Mouse (Mus musculus): ENCODE data around the gene Abr.

The Abr gene

DNA sequence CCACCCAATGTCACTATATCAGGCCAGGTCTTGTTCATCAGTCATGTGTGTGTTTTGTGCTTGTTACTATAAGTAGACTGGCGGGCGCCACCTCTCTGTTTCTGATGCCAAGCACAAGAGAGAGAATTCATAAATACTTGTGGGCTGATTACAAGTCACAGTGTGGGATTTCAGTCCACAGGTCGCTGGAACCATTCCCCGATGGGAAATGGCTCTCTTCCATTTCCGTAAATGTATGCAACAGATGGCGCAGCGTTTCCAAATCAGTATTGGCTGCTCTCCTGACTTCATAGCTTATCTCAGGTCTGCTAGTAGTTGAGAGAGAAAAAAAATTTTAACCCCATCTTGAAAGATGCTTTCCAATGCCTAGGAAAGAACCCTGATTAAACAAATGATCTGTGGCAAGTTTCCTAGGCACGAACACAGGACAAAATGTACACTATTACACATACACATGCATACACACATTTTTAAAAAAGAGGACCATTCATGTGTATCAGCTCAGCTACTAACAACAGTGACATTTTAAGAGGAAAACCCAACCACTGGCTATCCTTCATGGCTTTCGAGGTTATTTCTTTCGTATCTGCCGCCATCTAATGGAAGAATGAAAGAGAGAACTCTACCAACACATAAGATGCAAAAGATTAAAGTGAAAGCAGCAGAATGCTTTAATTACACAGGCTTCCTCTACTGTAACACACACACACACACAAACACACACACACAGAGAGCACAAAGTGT, 222.4 kb downstream of the Abr start:
- DNase-seq, result peak; percentile 79

DNA sequence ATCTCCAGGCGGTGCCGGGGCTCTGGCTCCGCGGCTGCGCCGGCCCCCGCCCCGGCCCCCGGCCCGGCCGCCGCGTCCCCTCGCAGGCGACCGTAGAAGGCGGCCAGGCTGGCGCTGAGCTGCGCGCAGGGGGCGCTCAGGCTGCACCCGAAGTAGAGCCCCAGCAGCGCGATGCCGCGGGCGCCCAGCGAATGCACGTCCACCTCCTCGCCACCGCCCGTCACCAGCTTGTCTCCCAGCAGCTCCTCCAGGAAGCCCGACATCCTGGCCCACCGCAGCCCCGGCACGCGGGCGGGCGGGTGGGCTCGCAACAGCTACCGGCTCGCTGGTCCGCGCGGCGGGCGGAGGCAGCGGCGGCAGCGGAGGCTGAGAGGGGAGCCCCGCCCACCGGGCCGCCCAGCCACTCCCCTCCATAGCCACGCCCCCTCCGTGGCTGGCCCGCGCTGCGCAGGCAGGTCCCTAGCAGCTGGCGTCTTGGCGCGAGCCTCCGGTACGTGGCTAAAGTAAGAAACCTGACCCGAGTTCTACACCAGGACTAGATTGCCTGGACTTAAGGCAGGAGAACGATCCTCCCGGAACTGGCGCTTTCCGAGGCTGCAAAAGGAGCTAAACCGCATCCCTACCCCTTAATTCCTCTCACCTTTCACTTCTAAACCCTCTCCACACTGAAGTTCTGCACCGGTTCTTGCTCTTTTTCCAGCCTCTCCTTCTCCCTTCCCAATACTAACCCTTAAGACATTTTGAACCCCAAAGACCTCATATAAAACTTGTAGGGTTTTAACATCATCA, 223.1 kb downstream of the Abr start, which contains the start of gene Nxn:
TSS of gene Nxn (minus strand) at position 343 of the 789 bp plus-strand sequence.
- DNase-seq, result peak; percentile 93

DNA sequence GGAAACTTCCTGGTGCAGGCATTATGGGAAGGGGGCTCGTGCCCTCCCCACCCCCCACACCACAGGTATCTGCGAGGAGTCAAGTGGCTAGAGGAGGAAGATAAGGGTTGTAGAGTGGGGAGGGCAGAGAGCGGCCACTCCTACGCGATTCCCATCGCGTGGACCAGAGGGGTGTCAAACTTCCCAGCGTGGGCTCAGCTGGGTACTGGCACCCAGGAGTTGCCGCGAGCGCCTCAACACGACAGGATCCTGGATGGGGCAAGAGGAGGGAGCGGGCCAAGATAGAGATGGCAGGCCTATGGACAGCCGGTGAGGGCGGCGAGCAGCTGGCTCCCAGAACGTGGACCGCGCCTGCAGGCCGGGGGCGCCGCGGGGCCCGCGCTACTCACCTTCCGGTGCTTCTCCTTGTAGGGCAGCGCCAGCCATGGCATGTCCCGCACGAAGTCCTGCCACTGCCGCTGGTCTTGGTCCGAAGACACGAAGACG, 223.8 kb downstream of the Abr start:
- peak; percentile 70 for DNase-seq

DNA sequence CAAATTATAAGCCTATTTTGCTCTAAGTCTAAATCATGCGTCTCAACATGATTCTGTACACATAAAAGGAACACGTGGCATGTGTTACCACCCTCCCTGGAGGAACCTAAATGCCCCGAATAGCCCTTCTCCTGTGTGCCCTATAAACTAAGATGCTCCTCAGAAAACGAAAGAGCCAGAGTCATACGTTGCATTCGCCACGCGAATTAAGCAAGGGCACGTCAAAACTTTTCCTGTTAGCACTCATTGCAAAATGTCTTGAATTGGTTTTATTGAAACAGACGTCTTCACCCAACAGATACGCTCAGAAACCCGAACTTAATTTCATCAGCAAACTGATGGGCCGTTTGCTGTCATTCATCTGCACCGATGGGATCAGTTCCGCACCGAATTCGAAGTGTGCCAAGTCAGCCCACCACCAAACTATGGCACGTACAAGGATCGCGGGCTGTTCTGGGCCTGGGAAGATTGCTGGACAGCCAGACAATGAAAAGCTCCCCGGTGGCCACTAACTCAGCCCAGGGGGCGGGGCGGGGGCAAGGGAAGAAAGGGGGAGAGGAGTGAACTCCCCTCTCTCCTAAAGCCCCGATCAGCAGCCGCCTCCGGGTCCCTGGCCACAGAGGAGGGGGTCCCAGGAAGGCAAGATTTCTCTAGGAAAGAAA, 224.3 kb downstream of the Abr start:
- DNase-seq, result no peak

DNA sequence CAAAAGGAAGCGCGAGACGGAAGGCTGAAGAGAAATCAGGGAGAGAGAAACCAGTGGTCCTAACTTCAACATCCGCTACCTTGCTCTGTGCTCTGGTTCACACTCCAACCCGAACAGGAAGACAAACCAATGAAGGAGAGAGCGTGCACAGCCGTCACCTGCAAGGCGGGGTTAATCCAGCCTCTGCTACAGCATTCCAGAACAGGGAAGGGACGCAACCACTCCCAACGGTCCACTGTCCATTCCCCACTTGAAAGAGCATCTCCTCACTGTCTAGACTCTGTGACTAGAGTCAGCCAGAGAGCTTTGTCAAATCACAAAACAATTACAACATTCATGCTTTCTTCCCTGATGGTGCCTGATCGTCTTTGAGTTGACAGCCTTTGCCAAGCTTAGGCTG, 229.1 kb downstream of the Abr start:
- DNase-seq, result no peak

DNA sequence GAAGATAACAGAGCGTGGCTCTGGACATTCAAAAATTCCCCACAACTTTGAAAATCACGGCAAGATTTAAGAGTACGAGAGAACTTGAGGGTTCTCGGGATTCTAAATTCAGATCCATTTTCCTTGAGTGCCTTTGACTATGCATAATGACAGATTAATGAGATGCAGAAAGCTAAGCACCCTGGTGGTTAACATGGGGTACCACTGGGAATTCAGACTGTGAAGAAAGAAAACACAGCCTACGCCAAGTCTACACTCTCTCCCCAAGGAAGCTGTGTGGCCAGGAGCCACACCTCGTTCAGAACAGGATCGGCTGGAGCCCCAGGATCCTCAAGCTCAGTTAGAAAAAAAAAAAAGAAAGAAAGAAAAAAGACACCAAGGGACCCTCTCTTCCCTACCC, 229.6 kb downstream of the Abr start:
- no peak for DNase-seq

DNA sequence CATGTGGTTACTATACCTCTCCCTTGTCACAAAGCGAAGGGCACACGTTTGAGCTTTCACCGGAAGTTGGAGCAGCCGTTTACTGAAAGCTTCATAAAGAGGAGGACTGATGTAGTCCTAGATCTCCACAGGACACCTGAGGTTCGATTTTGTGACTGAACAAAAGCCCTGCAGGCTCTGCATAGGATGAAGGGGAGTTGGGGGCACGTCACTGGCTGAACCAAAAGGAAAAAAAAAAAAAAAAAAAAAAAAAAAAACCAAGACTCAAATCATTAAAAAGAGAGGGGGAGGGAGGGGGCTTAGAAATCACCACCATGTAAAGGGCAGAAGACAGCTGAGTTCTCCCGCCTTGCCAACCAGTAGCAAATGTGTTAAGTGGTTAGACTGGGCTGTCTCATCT, 233.4 kb downstream of the Abr start:
- DNase-seq, result no peak

DNA sequence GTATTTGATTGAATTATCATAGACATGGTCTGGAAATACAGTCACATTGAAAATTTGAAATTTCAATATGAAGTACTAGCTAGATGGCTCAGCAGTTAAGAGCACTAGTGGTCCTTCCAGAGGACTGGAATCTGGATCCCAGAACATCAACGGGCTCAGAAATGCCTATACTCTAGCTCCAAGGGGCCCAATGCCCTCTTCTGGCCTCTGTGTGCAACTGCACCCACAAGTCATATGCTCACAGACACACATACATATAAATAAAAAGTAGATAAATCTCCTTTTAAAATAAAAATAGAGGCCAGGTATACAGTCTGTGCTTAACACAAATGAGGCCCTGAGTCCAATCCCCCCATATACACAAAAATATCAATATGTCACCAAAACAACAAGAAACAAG, 235.0 kb downstream of the Abr start:
- DNase-seq, result no peak

DNA sequence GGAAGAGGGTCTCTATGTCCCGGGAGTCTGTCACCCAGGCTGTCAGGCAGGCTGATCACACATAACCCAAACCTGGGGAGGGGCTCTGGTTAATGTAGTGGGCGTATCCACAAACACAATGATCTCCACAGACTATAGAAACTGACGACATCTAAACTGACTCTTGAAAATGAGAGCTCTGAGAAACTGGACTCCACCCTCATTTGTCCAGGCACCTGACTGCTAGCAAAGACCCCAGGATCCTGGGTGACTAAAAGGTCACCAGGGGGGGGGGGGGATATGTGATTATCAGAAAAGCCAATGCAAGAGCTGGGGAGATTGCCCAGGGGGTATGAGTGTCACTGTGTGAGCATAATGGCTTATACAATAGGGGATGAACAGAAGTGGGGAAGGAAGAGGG, 236.4 kb downstream of the Abr start:
- DNase-seq, result peak; percentile 19

DNA sequence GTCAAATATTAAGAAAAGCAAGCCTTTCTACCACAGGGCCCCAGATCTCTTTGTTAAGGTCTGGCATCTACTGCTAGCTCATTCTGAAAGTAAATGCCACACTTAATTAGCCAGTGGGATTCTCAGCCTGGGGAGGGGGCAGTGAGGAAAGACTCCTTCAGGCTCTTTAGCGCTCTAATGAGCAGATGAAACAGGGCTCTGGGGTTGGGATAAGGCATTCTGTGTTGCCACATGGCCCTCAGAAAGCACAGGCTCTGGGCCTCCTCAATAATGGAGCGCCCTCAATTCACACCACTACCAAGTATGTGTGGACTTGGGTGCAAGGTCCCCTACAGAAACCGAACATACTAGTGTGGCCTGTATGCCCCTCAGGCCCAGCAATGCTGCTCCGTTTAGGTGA, 237.1 kb downstream of the Abr start:
- DNase-seq, result peak; percentile 9

DNA sequence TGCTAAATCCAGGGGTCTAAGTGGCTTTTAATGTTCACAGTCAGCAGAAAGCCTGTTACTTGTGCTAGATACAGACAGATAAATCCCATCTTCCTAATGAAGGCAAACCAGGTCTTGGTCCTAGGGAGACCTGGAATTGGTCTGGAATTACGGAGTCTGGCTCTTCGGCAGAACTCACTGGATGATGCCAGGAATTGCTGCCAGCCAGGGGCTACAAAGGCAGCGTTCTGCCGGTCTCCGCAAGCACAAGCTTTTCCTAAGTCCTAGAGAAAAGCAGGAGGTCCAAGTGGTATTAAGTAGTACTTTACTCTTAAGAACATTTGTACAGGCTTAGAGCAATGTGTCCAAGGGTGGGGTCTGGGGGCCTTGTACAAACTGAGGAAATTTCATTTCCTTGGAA, 237.8 kb downstream of the Abr start:
- DNase-seq, result peak; percentile 33

DNA sequence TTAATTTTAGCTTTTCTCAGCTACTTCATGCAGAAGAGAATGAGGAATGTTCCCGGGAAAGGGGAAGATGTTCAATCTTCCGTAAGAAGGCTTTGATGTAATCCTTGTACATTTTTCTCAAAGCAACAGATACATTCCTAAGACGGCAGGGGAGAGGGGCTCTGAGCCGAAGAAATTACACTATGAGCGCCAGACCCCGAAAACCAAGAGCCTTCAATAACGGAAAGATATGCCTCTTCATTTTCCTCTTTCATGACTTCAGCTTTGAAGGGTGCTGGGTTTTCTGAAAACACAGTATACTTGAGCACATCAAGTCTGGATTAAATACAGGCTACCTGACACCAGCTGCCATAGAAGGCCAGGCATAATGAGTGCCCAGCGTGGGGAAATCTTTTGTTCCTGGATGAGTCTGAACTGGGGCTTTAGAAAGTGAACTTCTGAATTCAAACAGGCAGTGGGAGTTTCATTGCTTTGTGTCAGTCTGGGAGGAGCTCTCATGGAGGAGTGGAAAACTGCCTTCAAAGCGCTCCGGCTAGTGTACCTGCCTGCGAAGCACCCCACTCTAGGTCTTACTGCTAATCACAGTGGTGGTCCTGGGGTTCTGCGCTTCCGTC, 239.3 kb downstream of the Abr start:
- no peak for DNase-seq

DNA sequence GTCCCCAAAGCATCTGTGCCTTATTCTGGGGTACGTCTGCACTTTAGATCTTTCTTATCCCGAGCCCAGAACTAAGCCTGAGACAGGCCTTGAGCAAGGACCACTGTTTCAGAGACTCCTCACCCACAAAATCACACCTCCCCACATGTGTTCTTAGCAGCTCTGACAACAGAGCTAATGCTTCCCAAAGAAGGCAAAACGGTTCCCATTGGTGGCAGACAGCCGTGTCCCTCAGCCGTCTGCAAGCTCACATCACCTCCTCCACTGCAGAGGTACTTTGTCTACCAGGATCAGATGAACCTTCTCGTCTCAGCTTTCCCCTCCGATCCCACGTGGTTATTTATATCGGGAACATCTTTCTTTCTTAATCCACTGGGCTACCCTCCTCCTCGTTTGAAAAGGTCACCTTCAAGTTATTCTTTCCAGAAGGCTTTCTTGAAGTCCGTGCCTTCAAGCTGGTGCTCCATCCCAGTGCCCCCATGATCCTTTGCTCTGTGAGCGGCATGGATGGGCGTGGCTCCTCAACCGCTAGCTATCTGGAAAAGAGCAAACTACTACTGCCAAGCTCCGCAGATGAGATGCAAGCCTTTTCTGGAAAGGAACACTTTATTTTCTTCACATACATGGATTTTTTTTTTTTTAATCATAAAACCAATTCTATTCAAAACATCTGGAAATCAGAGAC, 240.8 kb downstream of the Abr start:
- DNase-seq, result peak; percentile 14

DNA sequence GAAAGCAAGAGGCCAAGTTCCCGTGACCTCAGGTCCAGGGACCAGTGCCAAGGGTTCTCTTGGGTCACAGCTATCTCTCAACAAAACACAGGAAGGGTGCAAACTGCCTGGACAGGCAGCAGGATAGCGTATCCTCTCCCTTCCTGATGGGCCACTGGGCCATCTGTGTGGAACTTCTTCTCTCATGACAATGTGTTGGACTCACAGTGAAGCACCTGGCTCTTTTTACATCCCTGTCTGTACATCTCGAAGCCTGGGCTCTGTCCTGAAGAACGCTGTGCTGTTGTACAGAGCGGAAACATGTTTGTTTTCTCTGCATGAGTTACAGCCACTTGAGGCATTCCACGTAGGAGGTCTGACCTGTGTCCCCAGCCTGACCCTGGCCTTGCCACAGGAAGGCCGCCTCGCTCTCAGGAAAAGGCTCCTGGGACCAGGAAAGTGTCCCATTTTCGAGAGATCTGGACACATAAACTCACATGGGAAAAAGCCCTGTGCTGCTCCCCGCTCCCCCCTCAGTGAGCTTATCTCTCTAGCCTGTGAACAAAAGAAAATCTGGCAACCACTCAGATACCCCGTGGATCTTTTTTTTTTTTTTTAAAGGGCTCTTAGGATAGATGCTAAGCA, 242.1 kb downstream of the Abr start:
- DNase-seq, result peak; percentile 32

DNA sequence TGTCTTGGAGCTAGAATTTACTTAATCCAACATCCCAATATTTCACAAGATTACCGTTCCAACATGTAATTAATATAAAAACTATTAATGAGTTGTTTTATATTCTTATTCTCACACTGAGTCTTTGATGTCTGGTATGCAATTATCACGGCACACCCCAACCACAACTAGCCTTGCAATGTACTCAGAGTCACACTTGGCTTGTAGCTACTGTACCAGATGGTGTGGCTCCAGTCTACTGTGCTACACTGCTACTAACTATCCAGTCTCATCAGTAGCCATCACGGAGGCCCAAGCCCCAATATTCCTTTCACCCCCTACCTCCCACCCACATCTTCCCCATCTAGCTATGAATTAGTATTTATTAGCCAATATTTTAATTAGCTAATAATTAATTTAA, 245.7 kb downstream of the Abr start:
- no peak for DNase-seq

DNA sequence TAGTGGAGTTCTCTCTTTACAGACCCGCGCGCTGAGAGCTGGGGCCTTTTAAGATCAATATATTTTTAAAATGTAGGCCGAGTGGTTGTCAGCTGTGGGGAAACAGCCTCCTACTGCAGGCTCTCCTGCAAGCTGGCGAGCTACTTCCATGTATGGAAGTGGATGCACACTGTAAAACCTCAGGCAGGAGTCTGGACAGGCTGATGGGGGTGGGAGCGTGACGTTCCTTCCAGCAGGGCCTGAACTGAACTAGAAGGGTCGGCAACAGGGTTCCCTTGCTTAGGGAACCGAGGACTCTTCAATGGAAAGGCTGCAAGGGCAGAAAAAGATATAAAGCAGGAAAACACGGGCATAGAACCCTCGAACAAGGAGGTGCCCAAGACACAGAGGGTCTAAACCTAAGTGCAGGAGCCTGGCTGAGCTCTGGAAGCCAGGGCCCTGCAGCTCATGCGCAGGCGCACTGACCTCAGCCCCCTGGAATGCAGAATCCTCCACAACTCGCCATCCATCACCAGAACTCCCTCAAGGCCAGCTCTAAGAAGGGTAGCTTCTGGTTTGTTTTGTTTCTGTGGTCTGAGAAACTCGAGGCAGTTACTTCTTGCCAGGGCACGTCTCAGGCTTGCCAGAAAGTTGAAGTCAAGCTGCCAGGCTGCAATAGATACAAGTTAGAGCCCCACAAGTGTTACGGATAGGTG, 247.5 kb downstream of the Abr start:
- DNase-seq, result no peak

DNA sequence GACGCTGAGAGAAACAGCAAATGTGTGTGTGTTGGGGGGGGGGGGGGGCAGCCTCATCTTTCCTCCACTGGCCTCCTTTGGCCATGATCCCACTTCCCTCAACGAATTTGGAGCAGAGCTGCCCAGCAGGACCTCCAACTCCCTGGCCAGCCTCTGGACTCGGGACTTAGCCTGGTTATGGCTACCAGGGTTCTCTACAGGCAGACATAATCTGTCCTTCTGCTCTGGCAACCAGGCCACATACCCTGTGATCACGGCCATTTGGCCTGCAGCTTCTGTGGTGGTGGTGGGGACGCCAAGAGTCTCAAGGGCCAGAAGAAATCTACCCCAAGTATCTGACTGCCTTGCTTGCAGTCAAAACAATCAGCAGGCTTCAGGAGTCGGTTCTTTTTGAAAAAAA, 249.6 kb downstream of the Abr start:
- peak; percentile 79 for DNase-seq

DNA sequence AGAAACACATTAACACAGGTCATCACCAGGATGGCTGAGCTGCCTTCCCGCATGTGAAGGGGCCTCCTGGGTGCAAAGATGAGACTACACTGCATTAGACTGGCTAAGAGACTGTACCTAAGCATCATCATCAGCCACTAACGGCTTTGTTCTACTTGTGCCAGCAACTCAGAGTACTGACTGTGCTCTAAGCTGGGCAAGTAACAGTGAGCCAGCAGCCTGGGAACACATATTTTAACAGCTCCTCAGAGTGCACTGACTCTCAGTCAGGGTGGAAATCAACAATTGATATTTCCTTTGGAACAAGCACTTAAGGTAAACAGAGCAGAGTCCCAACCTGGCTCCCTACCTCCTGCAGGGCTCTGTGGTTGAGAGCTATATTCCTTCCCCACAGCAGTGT, 250.0 kb downstream of the Abr start:
- no peak for DNase-seq

DNA sequence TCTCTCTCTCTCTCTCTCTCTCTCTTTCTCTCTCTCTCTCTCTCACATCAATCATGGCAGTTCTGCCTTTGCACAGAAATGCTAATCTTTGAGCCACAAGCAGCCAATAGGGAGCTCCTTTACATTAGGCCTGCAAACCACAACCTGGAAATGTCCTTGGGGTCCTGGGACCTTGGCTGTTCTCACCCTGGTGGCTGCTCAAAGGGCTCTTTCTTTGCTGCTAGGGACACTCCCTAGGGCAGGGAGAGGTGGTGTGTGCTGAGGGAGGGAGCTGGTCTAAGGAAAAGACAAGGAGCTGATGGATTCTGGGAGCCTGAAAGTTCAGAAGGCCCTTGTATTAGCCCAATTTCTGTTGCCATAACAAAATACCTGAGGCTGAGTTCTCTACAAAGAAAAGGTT, 251.6 kb downstream of the Abr start:
- DNase-seq, result no peak

Data from cerebellum, adult 9-11 months (tissue).